Mouse (Mus musculus): Measurements from ENCODE around the gene Kcnj2. TPM values are rescaled to one million over a fixed set of nuclear protein-coding genes. Genes with fewer than 3 reads are reported as not detected.

Gene Kcnj2
- 0.62 and 0.81 TPM in 2 replicates for polyA plus RNA-seq (2015; fragmentation: Nextera tagmentation; extraction: Ambion mirVana)

DNA sequence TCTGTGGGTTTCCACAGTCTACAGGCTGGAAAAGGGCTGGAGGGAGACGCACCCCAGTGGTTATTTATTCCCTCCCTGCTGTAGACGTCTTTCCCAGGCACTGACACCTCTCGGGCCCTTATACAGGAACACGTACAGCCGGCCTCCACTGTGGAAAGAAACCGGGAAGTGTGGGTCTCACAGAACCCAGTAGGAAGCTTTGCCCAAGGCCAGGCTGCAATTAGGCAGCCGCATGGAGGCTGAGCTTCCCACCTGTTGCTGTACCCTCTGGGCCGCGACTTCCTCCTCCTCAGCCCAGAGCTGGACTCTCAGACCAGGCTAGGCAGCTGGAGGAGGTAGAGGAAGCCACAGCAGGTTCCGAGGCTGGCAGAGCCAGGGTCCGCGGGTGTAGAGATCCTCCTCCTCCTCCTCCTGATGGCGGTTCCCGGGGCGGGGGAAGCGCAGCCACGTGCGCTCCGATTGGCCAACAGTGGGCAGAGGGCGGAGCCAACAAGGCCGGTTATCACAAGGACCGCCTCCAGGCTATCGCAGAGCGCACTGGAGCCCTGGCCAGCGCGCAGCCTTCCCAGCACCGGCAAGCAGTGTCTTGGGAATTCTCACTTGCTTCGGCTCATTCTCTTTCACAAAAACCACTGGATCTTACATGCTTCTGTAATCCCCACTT is at the start of gene Kcnj2:
TSS of gene Kcnj2 (plus strand) at position 530 of the 664 bp plus-strand sequence.
- Histone ChIP-seq H3K4me1 (peaks cover 14% of the 10 kb centered on the region), H3K36me3 (ENCODE audit: poor library complexity, severe bottlenecking) (no peaks in the 10 kb centered on the region), H3K4me3 (peak within 1 kb of the TSS; percentile 65), H3K27ac (peak within 1 kb of the TSS; percentile 48), H3K27me3 (peaks cover 19% of the 10 kb centered on the region), H3K9me3 (replicated peaks) (no peaks in the 10 kb centered on the region), H3K4me2 (peak within 1 kb of the TSS; percentile 95), H3K9ac (peak within 1 kb of the TSS; percentile 64)
- ATAC-seq = peak; percentile 99
- WGBS = under 1% methylated on average over 28 of the region's 28 CpGs

DNA sequence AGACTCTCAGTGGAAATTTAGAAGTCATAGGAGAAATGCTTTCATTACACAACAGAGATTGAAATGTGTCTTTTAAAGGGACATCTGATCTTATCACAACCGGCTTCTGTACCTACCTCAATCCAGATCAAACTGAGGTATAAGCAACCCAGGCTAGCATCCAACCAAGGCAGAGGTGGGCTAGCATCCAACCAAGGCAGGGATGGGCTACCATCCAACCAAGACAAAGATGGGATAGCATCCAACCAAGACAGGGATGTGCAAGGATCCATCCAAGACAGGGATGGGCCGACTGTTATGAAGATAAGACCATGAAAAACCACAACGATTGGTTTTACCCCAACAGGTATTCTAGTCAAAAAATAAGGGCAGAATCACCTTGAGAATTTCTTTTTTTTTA is 49.8 kb upstream of the Kcnj2 start:
- H3K4me3 ChIP-seq = no peak overlapping the region
- ATAC-seq = no peak
- H3K9me3 ChIP-seq (replicated peaks) = no peaks in the 10 kb centered on the region
- WGBS = 95% methylated on average over 3 of the region's 3 CpGs
- no peak overlapping the region for H3K27ac ChIP-seq
- H3K9ac ChIP-seq = no peak overlapping the region
- H3K27me3 ChIP-seq = no peaks in the 10 kb centered on the region
- H3K4me1 ChIP-seq = no peaks in the 10 kb centered on the region
- H3K4me2 ChIP-seq = no peak overlapping the region
- no peaks in the 10 kb centered on the region for H3K36me3 ChIP-seq (ENCODE audit: poor library complexity, severe bottlenecking)

DNA sequence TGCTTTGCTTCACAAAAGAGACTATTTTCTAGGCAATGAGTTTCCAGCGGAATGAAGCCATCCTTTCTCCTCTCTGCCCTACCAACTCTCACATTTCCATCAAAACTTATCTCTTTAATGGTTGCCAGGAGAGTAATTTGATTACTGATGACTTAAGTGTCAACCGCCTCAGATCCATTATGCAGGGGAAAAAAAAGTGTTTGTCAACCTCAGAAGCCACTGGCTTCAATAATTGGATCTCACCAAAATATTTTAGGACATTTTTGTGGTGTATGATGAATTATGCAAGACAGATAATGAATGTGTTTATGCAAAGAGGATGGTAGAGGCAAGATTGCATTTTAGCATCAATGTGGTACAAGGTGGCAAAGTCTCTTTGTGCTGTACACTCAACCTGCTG is 45.8 kb upstream of the Kcnj2 start:
- Histone ChIP-seq H3K27ac (no peak overlapping the region), H3K9me3 (replicated peaks) (no peaks in the 10 kb centered on the region), H3K27me3 (no peaks in the 10 kb centered on the region), H3K9ac (no peak overlapping the region), H3K4me3 (no peak overlapping the region), H3K4me2 (no peak overlapping the region), H3K36me3 (ENCODE audit: poor library complexity, severe bottlenecking) (no peaks in the 10 kb centered on the region), H3K4me1 (peaks cover 9% of the 10 kb centered on the region)
- ATAC-seq = no peak
- 36% methylated on average over 2 of the region's 2 CpGs for WGBS

DNA sequence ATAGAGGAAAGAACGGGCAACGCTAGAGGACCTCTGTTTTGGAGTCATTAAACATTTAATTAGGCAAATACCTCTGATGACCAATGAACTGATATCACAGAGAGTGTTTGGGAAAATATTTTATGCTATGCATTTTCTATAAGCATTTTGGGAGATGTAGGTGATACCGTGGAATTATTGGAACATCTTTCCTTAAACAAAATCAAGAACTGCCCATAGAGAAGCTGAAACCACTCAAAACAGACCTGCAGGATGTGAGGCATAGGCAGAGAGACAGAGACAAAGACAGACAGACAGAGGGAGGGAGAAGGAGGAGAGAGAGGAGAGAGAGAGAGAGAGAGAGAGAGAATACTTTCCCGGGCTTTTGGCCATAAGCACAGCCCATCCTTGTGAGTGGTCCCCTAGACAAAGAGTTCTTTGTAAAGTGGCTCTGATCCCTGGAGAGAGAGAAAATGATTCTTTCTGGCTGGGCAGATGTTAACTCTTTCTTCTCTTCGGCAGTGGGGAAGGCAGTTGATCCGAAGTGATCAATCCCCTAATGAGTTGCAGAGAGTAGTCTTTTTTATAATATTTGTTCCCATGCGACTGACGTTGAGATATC is 43.2 kb upstream of the Kcnj2 start:
- Histone ChIP-seq H3K4me2 (no peak overlapping the region), H3K36me3 (ENCODE audit: poor library complexity, severe bottlenecking) (no peaks in the 10 kb centered on the region), H3K4me3 (no peak overlapping the region), H3K9me3 (replicated peaks) (no peaks in the 10 kb centered on the region), H3K9ac (no peak overlapping the region), H3K27ac (0 out of 2 replicates have a peak overlapping the region, but pooled peaks have one; percentile 19), H3K4me1 (peaks cover 9% of the 10 kb centered on the region), H3K27me3 (no peaks in the 10 kb centered on the region)
- ATAC-seq = no peak
- WGBS = 27% methylated on average over 8 of the region's 8 CpGs

DNA sequence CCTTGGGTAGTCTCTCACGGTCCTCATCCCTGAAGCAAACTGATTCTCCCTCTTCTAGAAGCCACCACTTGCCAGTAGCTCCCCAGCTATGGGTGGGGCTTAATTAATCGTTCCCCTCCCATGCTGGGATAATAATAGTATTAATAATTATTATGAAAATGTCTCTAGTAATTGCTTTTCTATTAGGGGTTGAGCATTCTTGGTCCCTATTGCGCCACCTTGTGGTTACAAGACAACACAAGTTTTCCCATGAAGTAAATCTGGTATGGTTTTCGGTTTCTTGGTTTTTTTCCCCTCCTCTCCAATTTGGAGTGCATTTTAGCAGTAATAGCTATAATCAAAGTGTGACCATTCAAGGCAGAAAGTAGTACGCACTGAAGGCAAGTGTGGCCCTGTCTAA is 23.8 kb upstream of the Kcnj2 start:
- Histone ChIP-seq H3K4me1 (no peaks in the 10 kb centered on the region), H3K27ac (no peak overlapping the region), H3K27me3 (no peaks in the 10 kb centered on the region), H3K4me2 (no peak overlapping the region), H3K36me3 (ENCODE audit: poor library complexity, severe bottlenecking) (no peaks in the 10 kb centered on the region), H3K4me3 (no peak overlapping the region), H3K9me3 (replicated peaks) (no peaks in the 10 kb centered on the region), H3K9ac (no peak overlapping the region)
- ATAC-seq = no peak
- 54% methylated on average over 5 of the region's 5 CpGs for WGBS

DNA sequence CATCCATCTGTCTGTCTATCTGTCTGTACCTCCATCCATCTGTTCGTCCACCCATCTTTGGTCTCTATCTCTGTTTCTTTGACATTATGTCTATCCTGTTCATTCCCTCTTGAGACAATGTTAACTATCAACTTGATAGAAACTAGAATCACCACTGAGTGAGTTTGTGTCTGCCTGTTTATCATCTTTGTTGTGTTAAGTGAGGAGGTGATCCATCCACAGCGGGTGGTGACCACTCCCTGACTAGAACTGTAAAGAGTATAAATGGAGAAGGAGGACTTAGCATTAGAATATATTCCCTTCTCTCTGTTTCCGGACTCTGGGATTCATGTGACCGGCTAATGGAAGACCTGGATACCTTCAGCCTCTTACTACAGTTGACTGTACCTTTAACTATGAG is 22.7 kb upstream of the Kcnj2 start:
- Histone ChIP-seq H3K4me3 (no peak overlapping the region), H3K9ac (no peak overlapping the region), H3K4me1 (no peaks in the 10 kb centered on the region), H3K36me3 (ENCODE audit: poor library complexity, severe bottlenecking) (no peaks in the 10 kb centered on the region), H3K27ac (no peak overlapping the region), H3K9me3 (replicated peaks) (no peaks in the 10 kb centered on the region), H3K27me3 (no peaks in the 10 kb centered on the region), H3K4me2 (no peak overlapping the region)
- ATAC-seq = no peak
- WGBS = 85% methylated on average over 4 of the region's 4 CpGs

DNA sequence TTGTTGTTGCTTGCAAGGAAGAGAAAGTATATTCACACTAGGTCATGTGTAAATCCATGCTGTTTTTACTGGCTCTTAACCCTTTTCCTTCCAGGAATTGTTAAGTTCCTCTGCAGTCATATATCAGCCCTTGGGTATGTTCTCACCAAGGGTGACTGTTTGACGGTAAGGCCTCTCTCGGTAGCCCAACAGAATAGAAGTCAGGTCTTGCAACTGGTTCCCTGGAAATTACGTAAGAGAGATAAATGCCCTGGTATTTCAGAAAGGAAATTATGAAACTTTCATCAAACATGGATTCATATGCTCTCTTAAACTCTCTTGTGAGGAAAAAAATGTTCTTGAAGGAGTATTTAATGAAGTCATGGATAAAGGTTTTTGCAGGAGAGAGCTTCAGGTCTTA is 11.7 kb upstream of the Kcnj2 start:
- no peaks in the 10 kb centered on the region for H3K9me3 ChIP-seq (replicated peaks)
- no peaks in the 10 kb centered on the region for H3K27me3 ChIP-seq
- no peak overlapping the region for H3K4me3 ChIP-seq
- no peaks in the 10 kb centered on the region for H3K36me3 ChIP-seq (ENCODE audit: poor library complexity, severe bottlenecking)
- no peak for ATAC-seq
- no peaks in the 10 kb centered on the region for H3K4me1 ChIP-seq
- no peak overlapping the region for H3K9ac ChIP-seq
- no peak overlapping the region for H3K27ac ChIP-seq
- H3K4me2 ChIP-seq = no peak overlapping the region
- WGBS = 92% methylated on average over 3 of the region's 3 CpGs

DNA sequence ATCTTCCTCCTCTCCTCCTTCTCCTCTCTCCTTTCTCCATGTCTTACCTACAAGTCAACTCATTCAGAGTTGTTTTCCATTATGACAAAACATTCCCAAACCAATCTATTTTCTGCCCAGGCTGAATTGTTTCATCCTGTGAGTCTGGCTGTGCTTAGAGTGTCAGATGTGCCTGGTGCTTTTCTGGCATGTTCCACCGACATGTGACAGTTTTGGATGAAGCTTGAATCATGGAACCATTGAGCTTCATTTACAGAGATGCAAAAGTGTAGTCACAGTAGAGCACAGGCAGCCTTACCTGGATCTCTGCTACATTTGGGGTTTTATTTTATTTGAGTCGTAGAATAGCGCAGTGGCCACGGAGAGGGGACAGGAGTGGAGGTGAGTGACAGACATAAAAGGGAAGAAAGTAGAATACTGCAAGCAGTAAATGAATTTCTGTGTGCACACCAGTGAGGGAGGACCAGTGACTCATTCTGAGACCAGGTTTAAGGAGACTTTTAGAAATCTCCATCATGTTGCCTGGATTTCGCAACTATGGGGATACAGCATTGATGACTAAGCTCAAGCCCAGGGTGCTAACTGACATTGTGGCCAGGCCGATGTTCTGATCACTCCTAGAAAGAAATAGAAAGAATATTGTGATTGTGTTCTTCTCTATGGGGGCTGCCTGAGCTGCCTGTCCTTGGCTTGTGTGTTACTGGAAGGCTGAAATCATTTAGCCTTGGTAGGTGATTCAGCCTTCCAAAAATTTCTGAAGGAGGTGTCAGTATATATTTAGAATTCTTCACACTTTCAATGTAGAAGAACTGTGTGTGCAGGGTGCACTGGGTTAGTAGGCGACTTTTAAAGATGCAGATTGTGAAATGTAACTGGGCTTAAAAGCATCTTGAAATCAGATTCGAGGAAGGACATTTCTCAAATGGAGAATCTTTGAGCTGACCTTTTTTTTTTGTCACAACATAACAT is 10.8 kb upstream of the Kcnj2 start:
- no peaks in the 10 kb centered on the region for H3K4me1 ChIP-seq
- 91% methylated on average over 8 of the region's 8 CpGs for WGBS
- H3K4me2 ChIP-seq = no peak overlapping the region
- H3K4me3 ChIP-seq = no peak overlapping the region
- ATAC-seq = no peak
- H3K9me3 ChIP-seq (replicated peaks) = no peaks in the 10 kb centered on the region
- no peaks in the 10 kb centered on the region for H3K27me3 ChIP-seq
- H3K27ac ChIP-seq = no peak overlapping the region
- no peak overlapping the region for H3K9ac ChIP-seq
- no peaks in the 10 kb centered on the region for H3K36me3 ChIP-seq (ENCODE audit: poor library complexity, severe bottlenecking)

DNA sequence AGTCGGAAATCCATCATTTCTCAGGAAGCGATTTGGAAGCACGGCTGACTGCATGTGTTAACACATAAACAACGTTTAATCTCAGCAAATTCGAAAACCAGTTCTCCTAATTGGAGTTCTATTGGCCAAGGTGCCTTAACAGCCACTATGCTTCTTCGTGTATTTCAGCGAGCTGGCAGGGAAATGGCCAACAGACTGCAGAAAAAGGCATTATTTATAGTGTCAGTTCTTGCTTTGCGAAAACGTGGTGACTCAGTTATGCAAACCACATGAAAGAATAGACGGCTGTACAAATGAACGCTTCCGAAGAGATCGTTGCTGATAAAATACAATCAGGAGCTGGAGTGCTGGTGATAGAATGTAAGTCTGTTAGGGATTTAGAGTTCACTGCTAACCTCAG is 9.9 kb upstream of the Kcnj2 start:
- Histone ChIP-seq H3K4me1 (no peaks in the 10 kb centered on the region), H3K9ac (no peak overlapping the region), H3K36me3 (ENCODE audit: poor library complexity, severe bottlenecking) (no peaks in the 10 kb centered on the region), H3K27me3 (no peaks in the 10 kb centered on the region), H3K27ac (no peak overlapping the region), H3K4me3 (no peak overlapping the region), H3K4me2 (no peak overlapping the region), H3K9me3 (replicated peaks) (no peaks in the 10 kb centered on the region)
- WGBS = 68% methylated on average over 13 of the region's 13 CpGs
- ATAC-seq = no peak

DNA sequence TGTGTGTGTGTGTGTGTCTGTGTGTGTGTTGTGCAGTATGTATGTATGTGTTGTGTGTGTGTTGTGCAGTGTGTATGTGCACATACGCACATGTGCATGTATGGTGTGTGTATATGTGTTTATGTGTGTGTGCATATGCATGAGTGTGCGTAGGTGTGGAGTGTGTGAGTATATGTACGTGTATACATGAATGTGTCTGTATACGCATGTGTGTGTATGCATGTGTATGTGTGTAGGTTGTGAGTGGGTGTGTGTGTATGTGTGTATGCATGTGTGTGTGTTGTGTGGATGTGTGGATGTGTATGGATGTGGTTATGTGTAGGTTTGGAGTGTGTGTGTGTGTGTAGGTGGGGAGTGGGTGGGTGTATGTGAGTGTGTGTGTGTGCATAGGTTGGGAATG is 8.5 kb upstream of the Kcnj2 start:
- no peak for ATAC-seq
- Histone ChIP-seq H3K27ac (no peak overlapping the region), H3K9ac (no peak overlapping the region), H3K4me2 (no peak overlapping the region), H3K36me3 (ENCODE audit: poor library complexity, severe bottlenecking) (no peaks in the 10 kb centered on the region), H3K9me3 (replicated peaks) (no peaks in the 10 kb centered on the region), H3K27me3 (no peaks in the 10 kb centered on the region), H3K4me1 (no peaks in the 10 kb centered on the region), H3K4me3 (no peak overlapping the region)
- 95% methylated on average over 4 of the region's 4 CpGs for WGBS

DNA sequence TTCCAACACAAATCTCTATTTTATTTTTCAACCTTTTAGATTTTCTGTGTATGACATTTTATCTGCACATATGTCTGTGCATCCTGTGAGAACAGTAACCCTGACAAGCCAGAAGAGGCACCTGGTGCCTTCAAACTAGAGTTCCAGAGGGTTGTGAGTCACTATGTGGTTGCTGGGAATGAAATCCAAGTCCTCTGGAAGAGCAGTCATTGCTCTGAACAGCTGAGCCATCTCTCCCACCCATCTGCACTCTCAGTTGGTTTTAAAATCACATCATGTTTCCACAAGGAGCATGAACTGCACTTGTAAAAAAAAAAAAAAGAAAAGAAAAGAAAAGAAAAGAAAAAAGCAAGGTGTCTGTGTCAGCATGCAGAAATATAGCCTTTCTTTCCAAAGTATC is 6.5 kb upstream of the Kcnj2 start:
- Histone ChIP-seq H3K4me2 (no peak overlapping the region), H3K9me3 (replicated peaks) (no peaks in the 10 kb centered on the region), H3K4me1 (no peaks in the 10 kb centered on the region), H3K9ac (no peak overlapping the region), H3K36me3 (ENCODE audit: poor library complexity, severe bottlenecking) (no peaks in the 10 kb centered on the region), H3K27ac (no peak overlapping the region), H3K27me3 (no peaks in the 10 kb centered on the region), H3K4me3 (no peak overlapping the region)
- ATAC-seq = no peak

DNA sequence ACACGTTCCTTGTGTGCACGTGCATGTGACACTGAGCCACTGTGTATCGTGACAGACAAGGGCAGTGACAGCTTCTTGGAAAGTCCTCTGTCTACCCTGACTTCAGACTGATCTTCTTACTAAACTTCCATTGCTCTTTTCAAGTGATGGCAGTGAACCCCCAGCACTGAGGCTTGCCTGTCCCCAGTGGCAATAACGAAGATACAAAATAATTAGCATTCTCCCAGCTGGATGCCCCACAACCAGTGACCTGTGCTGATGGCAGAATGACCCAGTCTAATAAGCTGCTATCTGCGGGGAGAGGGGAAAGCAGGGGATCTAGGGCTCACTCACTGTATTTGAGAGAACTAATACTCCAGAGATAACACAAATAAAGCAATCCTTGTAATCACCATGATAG is 5.7 kb upstream of the Kcnj2 start:
- no peak overlapping the region for H3K9ac ChIP-seq
- H3K4me1 ChIP-seq = no peaks in the 10 kb centered on the region
- ATAC-seq = no peak
- no peak overlapping the region for H3K4me3 ChIP-seq
- no peaks in the 10 kb centered on the region for H3K36me3 ChIP-seq (ENCODE audit: poor library complexity, severe bottlenecking)
- H3K27me3 ChIP-seq = no peaks in the 10 kb centered on the region
- no peak overlapping the region for H3K4me2 ChIP-seq
- H3K9me3 ChIP-seq (replicated peaks) = no peaks in the 10 kb centered on the region
- 29% methylated on average over 5 of the region's 5 CpGs for WGBS
- no peak overlapping the region for H3K27ac ChIP-seq
